15 mouse cellular contexts compared by ENCODE assay signal in genomic region chr17:35954665-35955064, GRCm38 (mm10).
"Had no signal": no experiment of that assay in that cellular context is flagged by ENCODE, and none has a peak within 500 bp of the region (broad histone marks: within the 10 kb centered on the region; RNA-seq: fewer than 3 reads in every experiment).

No protein-coding gene starts in this region.

- H3K4me2 ChIP-seq: neural tube, embryonic 15.5 days; stomach, embryonic 15.5 days had no signal

- H3K9me3 ChIP-seq: neural tube, embryonic 15.5 days; stomach, embryonic 15.5 days had no signal

- H3K27me3 ChIP-seq: neural tube, embryonic 15.5 days; stomach, embryonic 15.5 days had no signal

- H3K4me1 ChIP-seq: neural tube, embryonic 15.5 days; stomach, embryonic 15.5 days had no signal

- H3K9ac ChIP-seq: neural tube, embryonic 15.5 days; stomach, embryonic 15.5 days had no signal

- H3K4me3 ChIP-seq: neural tube, embryonic 15.5 days; stomach, embryonic 15.5 days had no signal

- H3K27ac ChIP-seq: neural tube, embryonic 15.5 days; stomach, embryonic 15.5 days; stomach, postnatal 0 days had no signal

- DNase-seq: retina, postnatal 1 day; right cerebral cortex, adult 18-20 months; right cerebral cortex, postnatal 14 days; right cerebral cortex, postnatal 25 days; right cerebral cortex, postnatal 4 days; spleen, adult 18-20 months; thymus, adult 18-20 months; thymus, adult 2 months; thymus, postnatal 14 days; thymus, postnatal 25 days; thymus, postnatal 36 days; thymus, postnatal 4 days had no signal
